Mouse (Mus musculus): ENCODE results near the gene Faap20. TPM values are rescaled to one million over a fixed set of nuclear protein-coding genes. Genes with fewer than 3 reads are reported as not detected.
A peak's percentile ranks its signal among the peaks of the same experiment; 100 is the strongest.

Gene Faap20
- polyA plus RNA-seq, 1 experiment from 2014 or later = 69.7 TPM

DNA sequence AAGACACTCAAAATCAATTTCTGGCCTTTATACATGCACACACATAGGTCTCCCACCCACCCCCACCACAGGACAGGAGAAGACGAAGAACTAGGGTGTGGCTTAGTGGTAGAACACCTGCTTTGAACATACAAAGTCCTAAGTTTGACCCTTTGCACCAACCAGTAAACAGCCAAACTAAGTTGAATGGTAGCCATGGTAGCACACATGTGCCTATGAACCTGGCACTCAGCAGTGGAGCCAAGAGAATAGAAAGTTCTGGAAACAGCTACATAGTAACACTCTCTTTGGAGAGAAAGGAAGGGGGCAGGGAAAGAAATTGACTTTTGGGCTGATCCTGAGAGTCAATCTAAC, 31.1 kb downstream of the Faap20 start:
- H3K36me3 ChIP-seq = peaks cover 19% of the 10 kb centered on the region; the same call in 1 of the 2 replicates
- no peaks in the 10 kb centered on the region for H3K9me3 ChIP-seq (replicated peaks)
- no peaks in the 10 kb centered on the region for H3K27me3 ChIP-seq (replicated peaks)
- H3K4me2 ChIP-seq = no peak overlapping the region
- no peak overlapping the region for H3K27ac ChIP-seq (replicated peaks)
- no peak for ATAC-seq (ENCODE audit: low FRiP score)
- no peak overlapping the region for H3K9ac ChIP-seq (replicated peaks)
- WGBS = 84% methylated on average over 1 of the region's 1 CpGs
- peaks cover 27% of the 10 kb centered on the region for H3K4me1 ChIP-seq
- H3K4me3 ChIP-seq (replicated peaks) = no peak overlapping the region

DNA sequence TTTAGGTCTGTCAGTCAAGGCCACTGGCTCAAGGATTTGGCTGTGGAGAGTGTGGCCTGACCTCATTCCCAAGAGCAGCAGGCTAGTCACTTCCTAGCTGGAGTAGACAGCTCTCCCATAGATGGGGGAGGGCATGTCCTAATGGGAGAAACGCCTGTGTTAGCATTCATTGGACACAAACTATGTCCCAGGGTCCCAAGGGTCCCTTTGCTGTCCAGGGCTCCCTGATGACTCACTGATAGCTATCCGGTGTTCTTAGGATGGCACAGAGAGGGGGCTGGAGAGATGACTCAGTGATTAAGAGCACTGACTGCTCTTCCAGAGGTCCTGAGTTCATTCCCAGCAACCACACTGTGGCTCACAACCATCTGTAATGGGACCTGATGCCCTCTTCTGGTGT, 31.6 kb downstream of the Faap20 start:
- no peak overlapping the region for H3K4me2 ChIP-seq
- H3K9ac ChIP-seq (replicated peaks) = no peak overlapping the region
- peaks cover 27% of the 10 kb centered on the region for H3K4me1 ChIP-seq
- H3K36me3 ChIP-seq = peaks cover 19% of the 10 kb centered on the region; the same call in 1 of the 2 replicates
- no peaks in the 10 kb centered on the region for H3K27me3 ChIP-seq (replicated peaks)
- H3K9me3 ChIP-seq (replicated peaks) = no peaks in the 10 kb centered on the region
- H3K4me3 ChIP-seq (replicated peaks) = no peak overlapping the region
- WGBS = 68% methylated on average over 2 of the region's 2 CpGs
- H3K27ac ChIP-seq (replicated peaks) = no peak overlapping the region
- no peak for ATAC-seq (ENCODE audit: low FRiP score)

DNA sequence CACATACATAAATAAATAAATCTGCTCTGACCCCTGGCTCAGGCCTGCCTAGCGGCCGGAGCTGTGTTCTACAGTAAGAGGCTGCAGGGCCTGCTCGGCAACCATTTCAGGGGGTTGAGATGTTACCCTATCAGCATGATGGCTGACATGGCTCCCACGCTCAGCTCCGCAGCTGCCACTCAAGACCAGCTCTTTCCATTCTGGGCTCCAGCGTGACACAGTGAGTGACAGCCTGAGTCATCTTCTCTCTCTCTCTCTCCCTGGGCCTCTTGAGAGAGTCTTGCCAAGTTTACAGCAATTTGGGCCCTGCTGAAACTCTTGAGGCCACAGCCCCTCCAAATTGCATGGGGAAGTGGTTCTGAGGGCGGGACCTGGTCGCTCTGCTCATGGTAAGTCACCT, 32.0 kb downstream of the Faap20 start:
- 95% methylated on average over 8 of the region's 8 CpGs for WGBS
- no peak overlapping the region for H3K4me3 ChIP-seq (replicated peaks)
- H3K27ac ChIP-seq (replicated peaks) = no peak overlapping the region
- no peak for ATAC-seq (ENCODE audit: low FRiP score)
- peaks cover 27% of the 10 kb centered on the region for H3K4me1 ChIP-seq
- H3K9ac ChIP-seq (replicated peaks) = no peak overlapping the region
- H3K36me3 ChIP-seq = peaks cover 19% of the 10 kb centered on the region; the same call in 1 of the 2 replicates
- H3K9me3 ChIP-seq (replicated peaks) = no peaks in the 10 kb centered on the region
- no peaks in the 10 kb centered on the region for H3K27me3 ChIP-seq (replicated peaks)
- H3K4me2 ChIP-seq = no peak overlapping the region

DNA sequence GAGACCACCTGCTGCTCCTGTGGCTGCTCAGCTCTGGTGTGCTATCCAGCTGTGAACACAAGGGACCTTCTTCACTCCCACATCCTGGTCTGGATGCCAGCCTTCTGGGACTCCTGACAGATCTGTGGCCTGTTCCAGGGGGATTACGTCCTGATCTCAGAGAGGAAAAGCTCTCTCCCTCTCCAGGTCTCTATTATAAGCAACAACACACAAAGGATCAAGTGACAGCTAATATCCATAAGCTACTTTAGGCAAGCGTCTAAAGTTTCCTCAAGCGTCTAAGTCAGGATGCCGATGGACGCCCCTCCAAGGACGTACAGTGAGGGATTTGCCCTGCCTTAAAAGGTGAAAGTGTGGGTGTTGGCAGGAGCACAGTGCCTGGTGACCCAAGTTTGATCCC, 32.6 kb downstream of the Faap20 start:
- Histone ChIP-seq H3K4me3 (replicated peaks) (no peak overlapping the region), H3K27ac (replicated peaks) (no peak overlapping the region), H3K4me1 (peaks cover 27% of the 10 kb centered on the region), H3K9ac (replicated peaks) (no peak overlapping the region), H3K9me3 (replicated peaks) (no peaks in the 10 kb centered on the region), H3K27me3 (replicated peaks) (no peaks in the 10 kb centered on the region), H3K36me3 (peaks cover 19% of the 10 kb centered on the region; the same call in 1 of the 2 replicates), H3K4me2 (no peak overlapping the region)
- no peak for ATAC-seq (ENCODE audit: low FRiP score)
- 86% methylated on average over 6 of the region's 6 CpGs for WGBS

DNA sequence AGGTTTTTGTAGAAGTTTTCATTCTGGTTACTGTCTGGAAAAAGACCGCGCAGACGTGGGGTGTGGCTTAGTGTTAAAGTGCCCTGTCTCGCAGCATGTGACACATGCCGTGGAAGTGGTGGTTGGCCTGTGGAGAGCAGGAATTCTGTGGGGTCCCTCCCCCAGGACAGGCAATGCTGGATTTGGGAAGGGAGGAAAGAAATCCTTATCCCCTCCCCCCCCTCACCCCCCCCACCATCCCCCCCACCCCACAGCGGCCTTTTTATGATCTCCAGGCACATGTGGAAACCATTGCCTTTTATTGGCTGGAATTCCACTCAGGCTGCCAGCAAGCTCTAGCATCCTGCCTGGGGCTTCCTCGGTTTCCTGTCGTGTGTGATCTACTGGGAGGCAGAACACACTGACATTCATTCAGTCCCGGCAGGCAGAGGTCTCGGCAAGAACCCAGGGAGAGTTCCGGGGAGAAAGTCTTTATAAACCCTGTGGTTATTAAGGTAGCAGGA, 33.5 kb downstream of the Faap20 start:
- H3K27me3 ChIP-seq (replicated peaks) = no peaks in the 10 kb centered on the region
- H3K4me2 ChIP-seq = peak overlapping the region; percentile 22
- peak overlapping the region; percentile 74 for H3K27ac ChIP-seq (replicated peaks)
- no peaks in the 10 kb centered on the region for H3K9me3 ChIP-seq (replicated peaks)
- peaks cover 27% of the 10 kb centered on the region for H3K4me1 ChIP-seq
- 24% methylated on average over 11 of the region's 11 CpGs for WGBS
- no peak overlapping the region for H3K4me3 ChIP-seq (replicated peaks)
- peaks cover 19% of the 10 kb centered on the region; the same call in 1 of the 2 replicates for H3K36me3 ChIP-seq
- H3K9ac ChIP-seq (replicated peaks) = no peak overlapping the region
- ATAC-seq (ENCODE audit: low FRiP score) = no peak

DNA sequence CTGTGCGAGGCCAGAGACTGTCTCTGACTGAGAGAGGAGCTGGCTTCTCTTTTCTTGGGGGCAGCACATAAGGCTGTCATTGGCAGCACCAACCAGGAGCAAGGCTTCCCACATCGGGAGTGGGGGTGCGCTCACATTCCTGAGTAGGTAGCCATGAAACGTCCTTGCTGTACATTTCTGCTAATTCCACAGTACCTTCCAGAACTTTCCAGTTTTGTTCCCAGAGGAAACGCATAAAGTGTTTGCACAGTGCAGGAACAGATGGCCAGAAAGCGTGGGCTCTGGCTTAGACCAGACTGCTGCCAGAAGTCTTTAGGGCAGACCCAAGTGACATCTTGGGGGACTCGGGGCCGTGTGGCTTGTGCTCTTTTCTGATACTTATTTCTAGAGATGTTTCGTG, 34.0 kb downstream of the Faap20 start:
- Histone ChIP-seq H3K36me3 (peaks cover 22% of the 10 kb centered on the region), H3K4me2 (peak overlapping the region; percentile 22), H3K9me3 (replicated peaks) (no peaks in the 10 kb centered on the region), H3K27me3 (replicated peaks) (no peaks in the 10 kb centered on the region), H3K27ac (replicated peaks) (peak overlapping the region; percentile 74), H3K9ac (replicated peaks) (no peak overlapping the region), H3K4me1 (peaks cover 27% of the 10 kb centered on the region), H3K4me3 (replicated peaks) (no peak overlapping the region)
- ATAC-seq (ENCODE audit: low FRiP score) = no peak
- WGBS = 64% methylated on average over 9 of the region's 9 CpGs

DNA sequence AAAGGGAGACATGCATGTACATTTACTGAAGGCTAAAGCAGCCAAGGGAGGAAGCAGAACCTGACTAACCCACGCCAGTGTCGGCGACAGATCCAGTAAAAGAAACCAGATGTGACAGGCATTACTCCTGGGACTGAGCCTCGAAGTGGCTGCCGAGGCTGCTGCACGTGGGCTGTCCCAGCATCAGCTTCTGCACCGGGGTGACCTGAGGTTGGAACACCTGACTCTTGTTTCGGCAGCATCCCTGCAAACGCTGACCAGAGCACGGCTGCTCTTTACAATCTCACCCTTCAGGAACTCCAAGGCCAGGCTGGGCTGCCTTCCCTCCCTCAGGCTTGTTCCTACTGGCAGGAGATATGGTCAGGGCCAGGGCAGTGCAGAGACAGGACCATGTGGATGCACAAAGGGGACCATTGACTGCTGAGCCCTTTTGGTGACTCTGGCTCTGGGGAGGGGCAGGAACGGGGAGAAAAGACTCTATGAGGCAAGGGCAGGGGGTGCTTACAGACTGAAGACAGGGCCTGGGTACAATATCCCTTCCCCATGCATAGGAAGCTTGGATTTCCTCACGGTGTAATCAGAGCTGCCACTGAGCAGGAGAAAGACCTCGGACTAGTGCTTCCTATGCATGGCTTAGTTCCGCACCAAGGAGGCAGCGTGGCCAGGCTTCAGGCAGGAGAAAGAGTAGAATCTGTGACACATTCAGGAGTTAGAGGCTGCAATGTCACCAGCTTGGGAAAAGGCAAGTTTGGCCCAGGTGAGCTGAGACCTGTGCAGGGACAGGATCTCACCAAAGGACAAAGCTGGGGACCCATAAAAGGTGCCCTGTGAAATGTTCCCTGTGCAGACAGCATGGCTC, 35.1 kb downstream of the Faap20 start:
- H3K36me3 ChIP-seq = peaks cover 26% of the 10 kb centered on the region
- no peak overlapping the region for H3K4me2 ChIP-seq
- H3K27ac ChIP-seq (replicated peaks) = 0 out of 2 replicates have a peak overlapping the region, but pooled peaks have one; percentile 9
- no peak overlapping the region for H3K4me3 ChIP-seq (replicated peaks)
- H3K9me3 ChIP-seq (replicated peaks) = no peaks in the 10 kb centered on the region
- 70% methylated on average over 15 of the region's 15 CpGs for WGBS
- H3K4me1 ChIP-seq = peaks cover 27% of the 10 kb centered on the region
- ATAC-seq (ENCODE audit: low FRiP score) = no peak
- H3K27me3 ChIP-seq (replicated peaks) = no peaks in the 10 kb centered on the region
- no peak overlapping the region for H3K9ac ChIP-seq (replicated peaks)

DNA sequence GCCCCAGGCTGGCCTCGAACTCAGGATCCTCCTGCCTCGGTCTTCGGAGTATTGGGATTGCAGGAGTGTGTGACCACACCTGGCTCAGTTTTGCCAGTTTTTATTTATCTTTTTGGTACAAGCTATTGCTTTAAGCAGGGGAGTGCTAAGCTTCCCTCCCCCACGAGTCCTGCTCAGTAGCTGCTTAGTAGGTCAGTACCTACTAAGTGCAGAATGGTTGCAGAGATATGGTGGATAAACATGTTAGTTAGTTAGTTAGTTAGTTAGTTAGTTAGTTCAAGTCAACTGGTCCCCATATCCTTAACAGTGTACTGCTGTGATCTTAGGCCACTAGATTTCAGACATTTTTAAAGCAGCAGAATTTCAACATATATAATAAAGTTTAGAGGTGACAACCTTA, 36.5 kb downstream of the Faap20 start:
- no peaks in the 10 kb centered on the region for H3K27me3 ChIP-seq (replicated peaks)
- H3K36me3 ChIP-seq = peaks cover 23% of the 10 kb centered on the region
- no peak overlapping the region for H3K4me3 ChIP-seq (replicated peaks)
- no peak overlapping the region for H3K4me2 ChIP-seq
- no peaks in the 10 kb centered on the region for H3K9me3 ChIP-seq (replicated peaks)
- ATAC-seq (ENCODE audit: low FRiP score) = no peak
- no peak overlapping the region for H3K9ac ChIP-seq (replicated peaks)
- no peak overlapping the region for H3K27ac ChIP-seq (replicated peaks)
- H3K4me1 ChIP-seq = peaks cover 27% of the 10 kb centered on the region
- WGBS = 96% methylated on average over 4 of the region's 4 CpGs

DNA sequence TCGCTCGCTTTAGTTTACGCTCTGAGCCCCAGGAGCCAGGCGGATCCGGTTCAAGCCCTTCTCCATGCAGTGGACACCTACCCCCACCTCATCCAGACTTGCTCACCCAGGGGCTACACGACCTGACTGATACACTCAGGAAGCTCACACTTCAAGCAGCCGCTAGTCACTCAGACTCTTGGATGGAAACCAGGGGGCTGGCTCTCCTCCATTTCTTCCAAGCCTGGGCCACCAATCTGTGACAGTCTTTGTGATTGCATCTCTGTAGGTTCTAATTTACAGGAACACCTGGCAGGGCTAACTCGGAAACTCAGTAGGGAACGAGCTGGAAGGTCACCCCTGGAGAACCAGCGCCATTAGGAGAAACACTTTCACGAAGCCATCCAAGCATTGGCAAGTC, 38.1 kb downstream of the Faap20 start:
- no peak for ATAC-seq (ENCODE audit: low FRiP score)
- Histone ChIP-seq H3K36me3 (peaks cover 26% of the 10 kb centered on the region), H3K27ac (replicated peaks) (no peak overlapping the region), H3K4me1 (peaks cover 13% of the 10 kb centered on the region), H3K27me3 (replicated peaks) (no peaks in the 10 kb centered on the region), H3K4me3 (replicated peaks) (no peak overlapping the region), H3K9ac (replicated peaks) (no peak overlapping the region), H3K9me3 (replicated peaks) (no peaks in the 10 kb centered on the region), H3K4me2 (no peak overlapping the region)
- 86% methylated on average over 11 of the region's 11 CpGs for WGBS

DNA sequence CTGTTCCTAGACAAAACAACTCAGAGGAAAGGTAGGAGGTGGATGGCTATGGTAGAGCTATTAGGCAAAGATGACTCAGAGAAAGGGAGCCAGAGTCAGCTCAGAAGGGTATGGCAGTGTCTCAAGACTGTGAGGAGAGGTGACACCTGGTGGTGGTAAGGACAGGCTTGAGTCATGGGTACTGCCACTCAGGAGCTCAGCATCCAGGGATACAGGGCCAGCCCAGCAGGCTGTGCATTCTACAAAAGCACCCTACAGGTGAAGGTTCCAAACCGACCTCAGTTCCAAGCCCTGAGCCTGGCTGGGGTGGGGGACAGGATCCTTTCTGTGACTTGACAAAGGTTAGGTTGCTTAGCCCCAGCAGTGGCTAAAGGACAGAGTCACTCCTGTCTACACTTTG, 39.0 kb downstream of the Faap20 start:
- H3K9ac ChIP-seq (replicated peaks) = no peak overlapping the region
- no peak overlapping the region for H3K27ac ChIP-seq (replicated peaks)
- ATAC-seq (ENCODE audit: low FRiP score) = no peak
- no peaks in the 10 kb centered on the region for H3K27me3 ChIP-seq (replicated peaks)
- 87% methylated on average over 1 of the region's 1 CpGs for WGBS
- peaks cover 4% of the 10 kb centered on the region for H3K4me1 ChIP-seq
- H3K4me3 ChIP-seq (replicated peaks) = no peak overlapping the region
- H3K4me2 ChIP-seq = no peak overlapping the region
- H3K9me3 ChIP-seq (replicated peaks) = no peaks in the 10 kb centered on the region
- H3K36me3 ChIP-seq = peaks cover 35% of the 10 kb centered on the region

DNA sequence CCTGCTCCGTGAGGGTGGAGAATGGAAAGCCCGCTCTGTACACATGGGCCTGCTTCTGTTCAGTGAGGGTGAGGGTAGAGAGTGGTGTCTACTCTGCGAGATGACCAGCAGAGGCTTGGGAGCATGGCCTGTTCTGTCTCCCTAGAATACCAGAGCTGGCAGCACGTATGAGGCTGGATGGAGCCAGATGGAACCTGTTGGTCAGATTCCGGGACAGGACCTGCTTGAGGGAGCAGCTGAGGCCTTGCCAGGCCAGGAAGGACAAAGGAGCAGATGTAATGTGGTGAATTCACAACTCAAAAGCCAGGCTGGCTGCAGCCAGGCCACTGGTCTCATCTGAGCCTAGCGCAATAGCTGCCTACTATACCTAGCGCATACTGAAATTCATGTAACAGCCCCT, 40.4 kb downstream of the Faap20 start:
- ATAC-seq (ENCODE audit: low FRiP score) = no peak
- 85% methylated on average over 7 of the region's 7 CpGs for WGBS
- Histone ChIP-seq H3K4me3 (replicated peaks) (no peak overlapping the region), H3K4me1 (no peaks in the 10 kb centered on the region), H3K9me3 (replicated peaks) (no peaks in the 10 kb centered on the region), H3K4me2 (no peak overlapping the region), H3K9ac (replicated peaks) (no peak overlapping the region), H3K27me3 (replicated peaks) (no peaks in the 10 kb centered on the region), H3K27ac (replicated peaks) (no peak overlapping the region), H3K36me3 (peaks cover 34% of the 10 kb centered on the region)

DNA sequence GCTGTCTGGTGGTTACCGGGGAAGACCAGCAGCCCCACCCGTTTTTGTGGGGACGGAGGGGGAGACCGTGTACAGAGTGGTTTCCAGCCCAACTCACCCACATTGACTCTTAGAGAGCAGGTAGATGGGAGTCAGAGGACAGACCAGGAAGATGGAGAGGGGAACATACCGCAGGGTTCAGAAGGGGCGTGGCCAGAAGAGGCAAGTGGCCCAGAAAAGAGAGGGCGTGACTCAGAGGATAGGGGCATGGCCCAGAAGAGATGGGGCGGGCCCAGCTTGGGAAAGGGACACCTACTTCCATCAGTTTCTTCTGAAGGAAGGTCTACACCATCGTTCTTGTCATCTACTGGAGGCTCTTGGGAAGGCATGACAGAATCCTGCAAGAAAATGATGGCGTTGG, 43.3 kb downstream of the Faap20 start:
- Histone ChIP-seq H3K27ac (replicated peaks) (no peak overlapping the region), H3K4me3 (replicated peaks) (no peak overlapping the region), H3K4me1 (no peaks in the 10 kb centered on the region), H3K36me3 (peaks cover 29% of the 10 kb centered on the region), H3K9me3 (replicated peaks) (no peaks in the 10 kb centered on the region), H3K9ac (replicated peaks) (no peak overlapping the region), H3K27me3 (replicated peaks) (no peaks in the 10 kb centered on the region), H3K4me2 (no peak overlapping the region)
- WGBS = 86% methylated on average over 10 of the region's 10 CpGs
- ATAC-seq (ENCODE audit: low FRiP score) = no peak; the same call in 1 of the 2 replicates
